Mouse (Mus musculus) MEL (cell line): Measurements from ENCODE around the gene Pex3. TPM values are rescaled to one million over a fixed set of nuclear protein-coding genes. Genes with fewer than 3 reads are reported as not detected.

Source experiments
- DNase-seq: peaks from one replicate; pipeline ENCODE4 v3.0.0; 2011; ENCODE audit warnings: low read depth, low spot score
- H3K27ac ChIP-seq: 2 replicates; pipeline ENCODE4 v1.5.1; 2012; ENCODE audit warnings: low read depth, mild to moderate bottlenecking, control low read depth, low read length, moderate library complexity; ENCODE audit not compliant: control insufficient read depth
- H3K27me3 ChIP-seq, 2 experiments: fragments of 150-350 bp in 1 of 2; sonication (generic) in 1 of 2; 2 replicates each; pipeline ENCODE4 v1.6.1; 2012; ENCODE audit warnings: low read length in 2 of 2, mild to moderate bottlenecking in 2 of 2, improper control_type of control experiment in 1 of 2, moderate library complexity in 1 of 2; ENCODE audit not compliant: insufficient read depth in 2 of 2, control insufficient read depth in 1 of 2
- H3K36me3 ChIP-seq, 2 experiments: 2 replicates each; pipeline ENCODE4 v1.6.1; 2012 to 2014; ENCODE audit warnings: low read length in 2 of 2, improper control_type of control experiment in 1 of 2, inconsistent platforms in 1 of 2, mild to moderate bottlenecking in 1 of 2; ENCODE audit not compliant: insufficient read depth in 2 of 2, control insufficient read depth in 1 of 2
- H3K4me1 ChIP-seq, 2 experiments: fragments of 150-350 bp in 1 of 2; sonication (generic) in 1 of 2; 2 replicates each; pipeline ENCODE4 v1.6.1; 2012; ENCODE audit warnings: low read length in 2 of 2, improper control_type of control experiment in 1 of 2, mild to moderate bottlenecking in 1 of 2; ENCODE audit not compliant: insufficient read depth in 2 of 2, control insufficient read depth in 1 of 2
- H3K4me3 ChIP-seq, 2 experiments: fragments of 150-350 bp in 1 of 2; sonication (generic) in 1 of 2; 2 replicates each; pipeline ENCODE4 v1.5.1; 2012; ENCODE audit warnings: low read depth in 2 of 2, low read length in 2 of 2, mild to moderate bottlenecking in 2 of 2, moderate library complexity in 2 of 2, control low read depth in 1 of 2, improper control_type of control experiment in 1 of 2; ENCODE audit not compliant: control insufficient read depth in 1 of 2, insufficient read depth in 1 of 2
- H3K79me2 ChIP-seq: 2 replicates; pipeline ENCODE4 v1.6.1; 2012; ENCODE audit warnings: mild to moderate bottlenecking, low read length, moderate library complexity; ENCODE audit not compliant: control insufficient read depth, poor library complexity, insufficient read depth
- H3K9ac ChIP-seq: 2 replicates; pipeline ENCODE4 v1.6.1; 2012; ENCODE audit warnings: low read depth, mild to moderate bottlenecking, control low read depth, low read length, moderate library complexity; ENCODE audit not compliant: control insufficient read depth, poor library complexity, severe bottlenecking
- H3K9me3 ChIP-seq: fragments of 150-350 bp; sonication (generic); replicated peaks from 2 replicates; pipeline ENCODE4 v1.6.1; 2012; ENCODE audit warnings: mild to moderate bottlenecking, low read length, improper control_type of control experiment, moderate library complexity; ENCODE audit not compliant: insufficient read depth
- BHLHE40 ChIP-seq: IDR thresholded peaks from 2 replicates; pipeline ENCODE4 v1.6.1; 2012; ENCODE audit warnings: low read depth, mild to moderate bottlenecking, inconsistent platforms, low read length, improper control_type of control experiment, borderline replicate concordance
- CHD1 ChIP-seq: IDR thresholded peaks from 2 replicates; pipeline ENCODE4 v1.6.1; 2012; ENCODE audit warnings: low read depth, mild to moderate bottlenecking, inconsistent platforms, low read length, improper control_type of control experiment
- CHD2 ChIP-seq: IDR thresholded peaks from 2 replicates; pipeline ENCODE4 v1.6.1; 2011; ENCODE audit warnings: low read length, improper control_type of control experiment
- CTCF ChIP-seq, 3 experiments: IDR thresholded peaks in 2 of 3; conservative IDR thresholded peaks in 1 of 3; 2 replicates each; pipeline ENCODE4 v1.5.1; 2011 to 2012; ENCODE audit warnings: low read length in 3 of 3, low read depth in 2 of 3, mild to moderate bottlenecking in 2 of 3, improper control_type of control experiment in 1 of 3, inconsistent platforms in 1 of 3, mixed read lengths in 1 of 3, moderate library complexity in 1 of 3; ENCODE audit not compliant: control insufficient read depth in 1 of 3, insufficient read depth in 1 of 3, poor library complexity in 1 of 3, severe bottlenecking in 1 of 3
- E2F4 ChIP-seq: IDR thresholded peaks from 2 replicates; pipeline ENCODE4 v1.6.1; 2011; ENCODE audit warnings: low read depth, low read length, improper control_type of control experiment, borderline replicate concordance
- GABPA ChIP-seq: IDR thresholded peaks from 2 replicates; pipeline ENCODE4 v1.6.1; 2012; ENCODE audit warnings: low read depth, mild to moderate bottlenecking, inconsistent platforms, low read length, improper control_type of control experiment, moderate library complexity
- HCFC1 ChIP-seq: IDR thresholded peaks from 2 replicates; pipeline ENCODE4 v1.6.1; 2012; ENCODE audit warnings: low read depth, mild to moderate bottlenecking, inconsistent platforms, low read length, improper control_type of control experiment, moderate library complexity
- KAT2A ChIP-seq: conservative IDR thresholded peaks from 2 replicates; pipeline ENCODE4 v1.6.1; 2012; ENCODE audit warnings: low read depth, low read length, improper control_type of control experiment, inconsistent platforms
- MAZ ChIP-seq: IDR thresholded peaks from 2 replicates; pipeline ENCODE4 v1.6.1; 2012; ENCODE audit warnings: low read depth, mild to moderate bottlenecking, inconsistent platforms, low read length, improper control_type of control experiment
- MYB ChIP-seq: IDR thresholded peaks from 2 replicates; pipeline ENCODE4 v1.6.1; 2011; ENCODE audit warnings: mild to moderate bottlenecking, low read depth, low read length, improper control_type of control experiment
- MYC ChIP-seq: IDR thresholded peaks from 2 replicates; pipeline ENCODE4 v1.6.1; 2011; ENCODE audit warnings: low read depth, mild to moderate bottlenecking, low read length, improper control_type of control experiment, moderate library complexity
- NELFE ChIP-seq: IDR thresholded peaks from 2 replicates; pipeline ENCODE4 v1.6.1; 2011; ENCODE audit warnings: low read depth, low read length, improper control_type of control experiment
- POLR2A ChIP-seq, 2 experiments: IDR thresholded peaks; 2 replicates each; pipeline ENCODE4 v1.6.1; 2011 to 2012; ENCODE audit warnings: low read length in 2 of 2, mild to moderate bottlenecking in 2 of 2, control low read depth in 1 of 2, improper control_type of control experiment in 1 of 2, low read depth in 1 of 2, moderate library complexity in 1 of 2; ENCODE audit not compliant: control insufficient read depth in 1 of 2, insufficient read depth in 1 of 2, poor library complexity in 1 of 2
- POLR2AphosphoS2 ChIP-seq: IDR thresholded peaks from 2 replicates; pipeline ENCODE4 v1.6.1; 2011; ENCODE audit warnings: low read length, improper control_type of control experiment
- POLR2AphosphoS5 ChIP-seq: IDR thresholded peaks from 2 replicates; pipeline ENCODE4 v1.6.1; 2012; ENCODE audit warnings: low read depth, borderline replicate concordance, mild to moderate bottlenecking, inconsistent platforms, low read length, moderate library complexity, mixed read lengths
- RCOR1 ChIP-seq: IDR thresholded peaks from 2 replicates; pipeline ENCODE4 v1.6.1; 2012; ENCODE audit warnings: low read depth, mild to moderate bottlenecking, inconsistent platforms, low read length, improper control_type of control experiment
- SIN3A ChIP-seq: IDR thresholded peaks from 2 replicates; pipeline ENCODE4 v1.6.1; 2012; ENCODE audit warnings: low read length, improper control_type of control experiment, inconsistent platforms
- SMC3 ChIP-seq: IDR thresholded peaks from 2 replicates; pipeline ENCODE4 v1.6.1; 2011; ENCODE audit warnings: low read depth, low read length, improper control_type of control experiment
- TCF12 ChIP-seq: IDR thresholded peaks from 2 replicates; pipeline ENCODE4 v1.6.1; 2014; ENCODE audit warnings: low read depth, mild to moderate bottlenecking, inconsistent platforms, low read length, improper control_type of control experiment, moderate library complexity
- UBTF ChIP-seq: IDR thresholded peaks from 2 replicates; pipeline ENCODE4 v1.6.1; 2012; ENCODE audit warnings: low read depth, mild to moderate bottlenecking, inconsistent platforms, low read length, improper control_type of control experiment, moderate library complexity, borderline replicate concordance; ENCODE audit not compliant: insufficient read depth
- USF1 ChIP-seq: IDR thresholded peaks from 2 replicates; pipeline ENCODE4 v1.6.1; 2014; ENCODE audit warnings: low read depth, mild to moderate bottlenecking, inconsistent platforms, low read length, improper control_type of control experiment, moderate library complexity
- USF2 ChIP-seq, 2 experiments: IDR thresholded peaks; 2 replicates each; pipeline ENCODE4 v1.6.1; 2011 to 2012; ENCODE audit warnings: improper control_type of control experiment in 2 of 2, low read length in 2 of 2, borderline replicate concordance in 1 of 2, inconsistent platforms in 1 of 2, low read depth in 1 of 2, mild to moderate bottlenecking in 1 of 2; ENCODE audit not compliant: insufficient read depth in 1 of 2
- ZC3H11A ChIP-seq: IDR thresholded peaks from 2 replicates; pipeline ENCODE4 v1.6.1; 2012; ENCODE audit warnings: low read depth, mild to moderate bottlenecking, inconsistent platforms, low read length, improper control_type of control experiment
- ZKSCAN1 ChIP-seq: IDR thresholded peaks from 2 replicates; pipeline ENCODE4 v1.6.1; 2012; ENCODE audit warnings: low read depth, mild to moderate bottlenecking, inconsistent platforms, low read length, improper control_type of control experiment, moderate library complexity
- ZMIZ1 ChIP-seq: IDR thresholded peaks from 2 replicates; pipeline ENCODE4 v1.6.1; 2012; ENCODE audit warnings: low read depth, mild to moderate bottlenecking, inconsistent platforms, low read length, improper control_type of control experiment, moderate library complexity
- polyA plus RNA-seq, 2 experiments: library from polyadenylated mRNA; stranded (reverse) in 1 of 2; unstranded in 1 of 2; fragments of >175 nt in 1 of 2; fragments of >200 nt in 1 of 2; gene quantifications; 2 replicates each; pipeline versions ENCODE4 v1.2.1 to v1.2.4; 2012; ENCODE audit warnings: low replicate concordance in 2 of 2, low read depth in 1 of 2; ENCODE audit not compliant: insufficient read length in 2 of 2, insufficient read depth in 1 of 2, missing spikeins in 1 of 2
- total RNA-seq: library from RNA; depleted of rRNA; stranded (reverse); fragments of 300-350 nt; gene quantifications from 2 replicates; pipeline ENCODE4 v1.2.3, GENCODE M21; 2012

The Pex3 gene
- total and polyA plus RNA-seq, 3 experiments = 13.8 to 15.1 TPM; not detected in 1

DNA sequence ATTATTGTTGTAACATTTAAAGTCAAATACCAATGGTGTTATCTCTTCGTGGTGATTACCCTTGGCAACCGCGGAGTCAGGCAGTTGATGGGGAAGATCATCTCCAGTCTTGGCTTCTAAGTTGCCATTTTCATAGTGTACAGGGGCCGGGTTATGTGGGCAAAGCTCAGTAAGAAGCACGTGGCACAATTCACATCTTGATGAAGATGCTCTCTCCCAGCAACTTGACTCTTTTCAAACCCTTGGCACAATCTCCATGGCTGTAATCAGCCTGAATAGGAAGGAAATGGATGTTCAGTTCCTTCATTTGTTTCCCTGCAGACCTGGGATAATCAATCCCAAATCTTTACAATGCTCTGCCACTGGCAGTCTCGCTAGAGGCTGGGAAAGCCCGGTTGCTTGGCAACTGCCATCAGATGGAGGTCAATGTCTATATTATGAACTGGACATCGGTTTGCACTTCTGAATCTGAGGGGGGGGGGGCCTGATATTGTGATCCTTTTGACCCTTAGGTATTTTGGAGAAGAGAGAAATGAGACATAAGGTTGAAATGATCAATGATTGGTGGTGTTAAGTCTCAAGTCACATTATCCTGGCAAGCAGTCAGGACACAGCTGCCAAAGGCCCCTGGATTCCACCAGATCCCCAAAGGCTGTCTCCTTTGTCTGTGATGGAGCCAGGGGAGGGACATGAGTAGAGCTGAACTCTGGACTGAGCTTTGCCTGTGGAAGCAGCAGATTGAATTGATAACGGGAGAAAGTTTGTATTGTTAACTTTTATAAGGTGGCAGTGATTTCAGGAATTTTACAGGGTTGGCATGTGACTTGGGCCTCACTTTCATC is 18.0 kb upstream of the Pex3 start:
- H3K79me2 ChIP-seq = no peaks in the 10 kb centered on the region
- no peak overlapping the region for H3K27ac ChIP-seq
- no peak for DNase-seq
- H3K9me3 ChIP-seq = no peaks in the 10 kb centered on the region
- H3K27me3 ChIP-seq = no peaks in the 10 kb centered on the region
- no peak overlapping the region for H3K9ac ChIP-seq
- no peaks in the 10 kb centered on the region for H3K36me3 ChIP-seq
- H3K4me1 ChIP-seq = no peaks in the 10 kb centered on the region
- TF ChIP-seq CHD1 (no peak), BHLHE40 (no peak), MYC (no peak), RCOR1 (no peak), MAZ (no peak), USF1 (no peak), ZMIZ1 (no peak), ZKSCAN1 (no peak)
- H3K4me3 ChIP-seq = no peak overlapping the region

- H3K9ac ChIP-seq = no peak overlapping the region
- TF ChIP-seq MYB (no peak), TCF12 (no peak), RCOR1 (no peak), CHD2 (no peak), CHD1 (no peak), GABPA (no peak), NELFE (no peak), SIN3A (no peak)
- H3K27ac ChIP-seq = no peak overlapping the region
- no peak for DNase-seq
- H3K4me1 ChIP-seq = no peaks in the 10 kb centered on the region
- no peak overlapping the region for H3K4me3 ChIP-seq
- H3K36me3 ChIP-seq = no peaks in the 10 kb centered on the region
- H3K27me3 ChIP-seq = no peaks in the 10 kb centered on the region
- no peaks in the 10 kb centered on the region for H3K79me2 ChIP-seq
- no peaks in the 10 kb centered on the region for H3K9me3 ChIP-seq
These were observed 16.9 kb upstream of the Pex3 start for GRCm38 (mm10) chr10:13569818-13570217.

- Histone ChIP-seq H3K4me1 (no peaks in the 10 kb centered on the region), H3K27ac (no peak overlapping the region), H3K9ac (no peak overlapping the region), H3K4me3 (no peak overlapping the region), H3K36me3 (peaks cover 0 to 2% of the 10 kb centered on the region in 2 experiments; a peak in 2 of 4 replicates), H3K9me3 (no peaks in the 10 kb centered on the region), H3K79me2 (no peaks in the 10 kb centered on the region), H3K27me3 (no peaks in the 10 kb centered on the region)
- DNase-seq = no peak
- TF ChIP-seq HCFC1 = no peak
- no peak for TF ChIP-seq ZC3H11A
- TF ChIP-seq CTCF (IDR thresholded peaks at IDR 0.05 in 2 of 3, conservative IDR thresholded peaks at IDR 0.05 in 1 of 3; ENCODE audit: control insufficient read depth in 1 of 3, insufficient read depth in 1 of 3, low read depth in 2 of 3, low read length in 3 of 3, poor library complexity in 1 of 3, severe bottlenecking in 1 of 3) = no peak
- TF ChIP-seq MAZ = no peak
- no peak for TF ChIP-seq POLR2AphosphoS5
- no peak for TF ChIP-seq KAT2A
- TF ChIP-seq GABPA = no peak
- TF ChIP-seq TCF12 = no peak
- no peak for TF ChIP-seq MYB
- no peak for TF ChIP-seq SMC3
- no peak for TF ChIP-seq UBTF
- no peak for TF ChIP-seq NELFE
- no peak for TF ChIP-seq SIN3A
- TF ChIP-seq POLR2AphosphoS2 = no peak
- no peak for TF ChIP-seq POLR2A (IDR thresholded peaks at IDR 0.05; ENCODE audit: control insufficient read depth in 1 of 2, insufficient read depth in 1 of 2, low read depth in 1 of 2, low read length in 2 of 2, poor library complexity in 1 of 2)
- no peak for TF ChIP-seq MYC
- TF ChIP-seq E2F4 = no peak
- no peak for TF ChIP-seq USF2 (IDR thresholded peaks at IDR 0.05; ENCODE audit: borderline replicate concordance in 1 of 2, insufficient read depth in 1 of 2, low read depth in 1 of 2, low read length in 2 of 2)
These were observed 13.5 kb upstream of the Pex3 start for GRCm38 (mm10) chr10:13566393-13566792.
